Mouse (Mus musculus) limb, embryonic 10.5 days (tissue): ENCODE data around the gene Arih1. TPM values are rescaled to one million over a fixed set of nuclear protein-coding genes. Genes with fewer than 3 reads are reported as not detected.
"Not testable (repeated sequence)": the region's sequence is repeated elsewhere in the genome, so short reads cannot be mapped to it uniquely, and the experiment has no call there.

Source experiments
- DNase-seq: peaks from one replicate; pipeline ENCODE4 v3.0.0-alpha.2; 2017; ENCODE audit warnings: low spot score
- H3K27ac ChIP-seq: fragments of 300-500 bp; sonication (generic); 2 replicates; pipeline ENCODE4 v1.5.1; 2016; ENCODE audit warnings: mild to moderate bottlenecking
- H3K27me3 ChIP-seq: fragments of 300-500 bp; sonication (generic); 2 replicates; pipeline ENCODE4 v1.6.1; 2016; ENCODE audit warnings: low read depth, mild to moderate bottlenecking; ENCODE audit not compliant: poor library complexity, severe bottlenecking
- H3K36me3 ChIP-seq: fragments of 300-500 bp; sonication (generic); 2 replicates; pipeline ENCODE4 v1.6.1; 2016; ENCODE audit warnings: mild to moderate bottlenecking, moderate library complexity
- H3K4me1 ChIP-seq: fragments of 300-500 bp; sonication (generic); 2 replicates; pipeline ENCODE4 v1.6.1; 2016
- H3K4me3 ChIP-seq: fragments of 300-500 bp; sonication (generic); 2 replicates; pipeline ENCODE4 v1.5.1; 2016; ENCODE audit warnings: mild to moderate bottlenecking, moderate library complexity
- H3K9me3 ChIP-seq: fragments of 300-500 bp; sonication (generic); replicated peaks from 2 replicates; pipeline ENCODE4 v1.6.1; 2016; ENCODE audit warnings: mild to moderate bottlenecking
- WGBS: fragments of 180-500 bp; shearing (Covaris S2); methylation state at CpG from one replicate; pipeline ENCODE4 v1.1.7; 2016; 5-methylcytosine and 5-hydroxymethylcytosine counted together
- polyA plus RNA-seq: library from polyadenylated mRNA; unstranded; fragments of >200 nt; fragmentation: Nextera tagmentation; extraction: Ambion mirVana; gene quantifications from 2 replicates; pipeline ENCODE4 v1.2.1, GENCODE M21; 2016

Arih1 gene
- polyA plus RNA-seq, 1 experiment from 2014 or later: 22.1 TPM

- no peak overlapping the region for H3K27ac ChIP-seq
- no peaks in the 10 kb centered on the region for H3K27me3 ChIP-seq
- WGBS: 91% methylated on average over 3 of the region's 3 CpGs
- peaks cover 5% of the 10 kb centered on the region; the same call in 1 of the 2 replicates for H3K4me1 ChIP-seq
- no peak for DNase-seq
- peaks cover 25% of the 10 kb centered on the region for H3K36me3 ChIP-seq
- no peaks in the 10 kb centered on the region for H3K9me3 ChIP-seq
- no peak overlapping the region for H3K4me3 ChIP-seq
These were observed 30.9 kb downstream of the Arih1 start for GRCm38 (mm10) chr9:59455404-59456068.

DNA sequence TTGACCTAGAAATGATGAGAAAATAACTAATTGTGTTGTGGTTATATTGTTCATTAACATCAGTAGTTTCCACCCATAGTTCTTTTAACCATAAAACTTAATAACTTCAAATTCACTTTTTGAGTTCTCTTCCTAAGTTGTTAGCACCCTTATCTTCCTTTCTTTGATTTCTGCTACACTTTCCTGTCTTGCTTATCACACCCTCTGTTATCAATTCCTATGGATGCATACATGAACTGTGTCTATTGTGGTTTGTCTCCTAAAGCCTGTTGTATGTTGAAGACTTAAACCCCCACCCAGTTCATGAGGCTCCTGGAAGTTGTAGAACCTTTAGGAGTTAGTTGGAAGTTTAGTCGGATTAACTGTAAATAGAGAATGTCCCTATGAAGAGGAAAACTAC lies 52.7 kb downstream of the Arih1 start:
- H3K27ac ChIP-seq: no peak overlapping the region
- no peak for DNase-seq
- H3K27me3 ChIP-seq: no peaks in the 10 kb centered on the region
- peaks cover 82% of the 10 kb centered on the region for H3K36me3 ChIP-seq
- no peak overlapping the region for H3K4me3 ChIP-seq
- no peaks in the 10 kb centered on the region for H3K4me1 ChIP-seq
- WGBS: 98% methylated on average over 1 of the region's 1 CpGs
- no peaks in the 10 kb centered on the region for H3K9me3 ChIP-seq

- Histone ChIP-seq H3K27ac (no peak overlapping the region), H3K36me3 (peaks cover 92% of the 10 kb centered on the region)
- no peak for DNase-seq
These were observed 54.8 kb downstream of the Arih1 start for GRCm38 (mm10) chr9:59431626-59432025.

GRCm38 (mm10) chr9:59420487-59420886 lies 65.9 kb downstream of the Arih1 start:
- Histone ChIP-seq H3K9me3 (no peaks in the 10 kb centered on the region), H3K27me3 (no peaks in the 10 kb centered on the region), H3K4me3 (no peak overlapping the region), H3K27ac (no peak overlapping the region), H3K4me1 (no peaks in the 10 kb centered on the region), H3K36me3 (peaks cover 23% of the 10 kb centered on the region)
- 91% methylated on average over 6 of the region's 6 CpGs for WGBS
- DNase-seq: no peak

More at GRCm38 (mm10) chr9:59431626-59432025, 54.8 kb downstream of the Arih1 start:
- 94% methylated on average over 2 of the region's 2 CpGs for WGBS
- H3K27me3 ChIP-seq: no peaks in the 10 kb centered on the region
- H3K9me3 ChIP-seq: no peaks in the 10 kb centered on the region
- H3K4me1 ChIP-seq: no peaks in the 10 kb centered on the region
- H3K4me3 ChIP-seq: no peak overlapping the region

DNA sequence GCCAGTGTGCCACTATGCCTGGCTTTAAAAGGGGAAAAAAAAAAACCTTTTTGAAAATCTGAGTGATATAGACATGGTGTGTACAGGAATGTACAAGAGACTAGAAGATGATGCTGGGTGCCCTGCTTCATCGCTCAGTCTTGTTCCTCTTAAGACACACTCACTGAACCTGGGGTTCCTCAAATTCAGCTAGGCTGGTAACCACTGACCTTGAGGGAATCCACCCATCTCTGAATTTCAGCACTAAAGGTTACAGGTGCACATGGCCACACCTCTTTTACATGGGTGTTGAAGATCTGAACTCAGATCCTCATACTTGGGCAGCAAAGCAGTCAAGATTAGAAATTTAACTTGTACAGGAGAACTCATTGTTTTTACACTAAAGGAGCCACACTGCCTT lies 79.1 kb downstream of the Arih1 start:
- Histone ChIP-seq H3K4me3 (no peak overlapping the region), H3K9me3 (no peaks in the 10 kb centered on the region), H3K36me3 (peaks cover 92% of the 10 kb centered on the region), H3K27ac (no peak overlapping the region), H3K27me3 (no peaks in the 10 kb centered on the region), H3K4me1 (no peaks in the 10 kb centered on the region)
- WGBS: 93% methylated on average over 1 of the region's 1 CpGs
- DNase-seq: no peak

DNA sequence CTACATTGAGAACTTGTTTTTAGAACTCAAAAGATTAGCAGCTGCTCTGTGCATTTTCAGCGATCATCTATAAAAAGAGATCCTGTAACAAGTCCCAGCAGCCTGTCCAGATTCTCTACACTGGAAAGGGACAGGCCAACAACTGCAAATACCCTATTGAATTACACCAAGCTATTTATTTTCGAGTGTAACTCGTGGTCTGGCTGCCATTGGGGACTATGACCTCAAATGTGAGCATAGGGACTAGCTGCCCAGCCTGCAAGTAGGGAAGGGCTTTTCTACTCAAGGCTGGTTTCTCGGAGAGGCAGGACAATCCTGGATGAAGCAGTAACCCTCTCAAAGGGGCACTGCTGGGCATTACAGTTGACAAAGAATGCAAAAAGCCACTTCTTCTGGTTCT lies 97.3 kb downstream of the Arih1 start:
- no peaks in the 10 kb centered on the region for H3K9me3 ChIP-seq
- no peaks in the 10 kb centered on the region for H3K4me1 ChIP-seq
- no peak overlapping the region for H3K27ac ChIP-seq
- 88% methylated on average over 4 of the region's 4 CpGs for WGBS
- H3K27me3 ChIP-seq: no peaks in the 10 kb centered on the region
- no peak overlapping the region for H3K4me3 ChIP-seq
- peaks cover 37% of the 10 kb centered on the region for H3K36me3 ChIP-seq
- no peak for DNase-seq

GRCm38 (mm10) chr9:59388311-59388710 lies 98.1 kb downstream of the Arih1 start:
- no peak overlapping the region for H3K27ac ChIP-seq
- no peak overlapping the region for H3K4me3 ChIP-seq
- H3K4me1 ChIP-seq: no peaks in the 10 kb centered on the region
- DNase-seq: no peak
- peaks cover 29% of the 10 kb centered on the region for H3K36me3 ChIP-seq
- 92% methylated on average over 1 of the region's 1 CpGs for WGBS
- no peaks in the 10 kb centered on the region for H3K9me3 ChIP-seq
- no peaks in the 10 kb centered on the region for H3K27me3 ChIP-seq

- Histone ChIP-seq H3K9me3 (no peaks in the 10 kb centered on the region), H3K27me3 (no peaks in the 10 kb centered on the region), H3K36me3 (peaks cover 21% of the 10 kb centered on the region), H3K4me1 (no peaks in the 10 kb centered on the region), H3K4me3 (no peak overlapping the region), H3K27ac (no peak overlapping the region)
- 60% methylated on average over 3 of the region's 3 CpGs for WGBS
- no peak for DNase-seq
These were observed 99.0 kb downstream of the Arih1 start for GRCm38 (mm10) chr9:59387461-59387860.

GRCm38 (mm10) chr9:59375626-59376025 lies 110.8 kb downstream of the Arih1 start:
- H3K27ac ChIP-seq: no peak overlapping the region
- no peaks in the 10 kb centered on the region for H3K4me1 ChIP-seq
- no peak for DNase-seq
- no peaks in the 10 kb centered on the region for H3K9me3 ChIP-seq
- no peak overlapping the region for H3K4me3 ChIP-seq
- no peaks in the 10 kb centered on the region for H3K36me3 ChIP-seq
- 93% methylated on average over 15 of the region's 15 CpGs for WGBS
- H3K27me3 ChIP-seq: no peaks in the 10 kb centered on the region

DNA sequence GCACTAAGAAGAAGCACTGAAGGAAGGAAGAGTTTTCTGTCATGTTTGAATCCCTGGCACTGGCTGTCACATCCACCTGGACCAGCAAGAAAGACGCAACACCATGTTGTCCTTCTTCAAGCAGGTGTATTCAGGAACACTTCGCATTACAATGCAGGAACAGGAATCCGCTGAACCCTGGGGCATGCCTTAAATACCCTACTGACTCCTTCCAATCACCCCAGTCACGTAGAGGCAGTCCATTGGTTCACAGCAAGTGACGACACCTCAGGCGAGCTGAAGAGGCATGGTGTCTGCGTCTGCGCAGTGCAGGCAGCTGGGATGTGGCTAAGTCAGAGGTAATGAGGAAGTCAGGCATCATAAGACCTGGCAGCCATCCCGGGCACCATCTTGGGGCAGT lies 116.8 kb downstream of the Arih1 start:
- Histone ChIP-seq H3K36me3 (no peaks in the 10 kb centered on the region), H3K4me1 (no peaks in the 10 kb centered on the region), H3K27me3 (no peaks in the 10 kb centered on the region), H3K27ac (no peak overlapping the region), H3K9me3 (no peaks in the 10 kb centered on the region), H3K4me3 (no peak overlapping the region)
- WGBS: 92% methylated on average over 9 of the region's 9 CpGs
- no peak for DNase-seq

GRCm38 (mm10) chr9:59369220-59369619 lies 117.2 kb downstream of the Arih1 start:
- Histone ChIP-seq H3K27ac (no peak overlapping the region), H3K4me1 (no peaks in the 10 kb centered on the region)
- WGBS: 80% methylated on average over 5 of the region's 5 CpGs

GRCm38 (mm10) chr9:59360487-59360886 lies 125.9 kb downstream of the Arih1 start:
- H3K27me3 ChIP-seq, H3K4me3 ChIP-seq, H3K9me3 ChIP-seq, H3K36me3 ChIP-seq, DNase-seq, H3K27ac ChIP-seq, H3K4me1 ChIP-seq: not testable (repeated sequence)
- WGBS: 74% methylated on average over 2 of the region's 3 CpGs

More at GRCm38 (mm10) chr9:59369220-59369619, 117.2 kb downstream of the Arih1 start:
- H3K27me3 ChIP-seq: no peaks in the 10 kb centered on the region
- no peaks in the 10 kb centered on the region for H3K9me3 ChIP-seq
- DNase-seq: no peak
- no peaks in the 10 kb centered on the region for H3K36me3 ChIP-seq
- H3K4me3 ChIP-seq: no peak overlapping the region

- 58% methylated on average over 1 of the region's 1 CpGs for WGBS
- DNase-seq, H3K27me3 ChIP-seq, H3K36me3 ChIP-seq, H3K9me3 ChIP-seq, H3K4me1 ChIP-seq, H3K4me3 ChIP-seq, H3K27ac ChIP-seq: not testable (repeated sequence)
These were observed 128.4 kb downstream of the Arih1 start for GRCm38 (mm10) chr9:59358041-59358440.

DNA sequence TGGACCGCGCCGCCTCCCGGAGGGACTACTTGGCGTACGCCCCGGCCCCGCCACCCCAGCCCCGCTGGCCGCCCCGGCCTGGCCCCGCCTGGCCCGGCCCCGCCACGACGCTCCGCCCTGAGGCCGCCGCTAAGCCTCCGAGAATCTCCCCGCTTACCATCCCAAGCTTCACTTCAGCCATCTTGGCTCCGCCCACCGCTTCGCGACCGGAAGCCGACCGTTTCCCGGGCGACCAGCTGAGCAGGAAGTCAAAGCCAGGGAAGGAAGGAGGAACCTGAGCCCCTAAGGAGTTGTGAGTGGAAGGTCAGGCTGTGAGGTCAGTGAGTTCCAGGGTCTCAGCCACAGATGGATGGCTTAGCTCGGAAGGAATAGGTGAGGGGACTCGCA lies 133.2 kb downstream of the Arih1 start, which contains the start of gene Bbs4:
TSS of gene Bbs4 (minus strand) at position 256 of the 387 bp plus-strand sequence.
- peak within 1 kb of the TSS; percentile 65 for H3K4me3 ChIP-seq
- peak within 1 kb of the TSS; percentile 87 for H3K27ac ChIP-seq
- peaks cover 13% of the 10 kb centered on the region for H3K4me1 ChIP-seq
- under 1% methylated on average over 26 of the region's 32 CpGs for WGBS
- peak; percentile 95 for DNase-seq
- H3K27me3 ChIP-seq: no peaks in the 10 kb centered on the region
- H3K36me3 ChIP-seq: no peaks in the 10 kb centered on the region
- no peaks in the 10 kb centered on the region for H3K9me3 ChIP-seq
